Mouse (Mus musculus): ENCODE measurements around the gene Cdc42ep3. TPM values are rescaled to one million over a fixed set of nuclear protein-coding genes. Genes with fewer than 3 reads are reported as not detected.

Cdc42ep3 gene
- total and polyA plus RNA-seq, 3 experiments, result 3.9 to 30.8 (median 7.6) TPM

- TF ChIP-seq MYC (IDR thresholded peaks at IDR 0.05; ENCODE audit: low read depth, low read length) (0 out of 2 replicates have a peak, but pooled peaks have one; percentile 13), PAX5 (IDR thresholded peaks at IDR 0.05; ENCODE audit: low read length) (no peak), UBTF (IDR thresholded peaks at IDR 0.05; ENCODE audit: low read depth, low read length) (no peak), ELF1 (IDR thresholded peaks at IDR 0.05; ENCODE audit: low read depth, low read length) (peak; percentile 35; the same call in 1 of the 2 replicates), MAZ (IDR thresholded peaks at IDR 0.05; ENCODE audit: low read depth, low read length) (0 out of 2 replicates have a peak, but pooled peaks have one; percentile 56), CHD1 (IDR thresholded peaks at IDR 0.05; ENCODE audit: low read depth, low read length) (no peak), RAD21 (IDR thresholded peaks at IDR 0.05; ENCODE audit: low read depth, low read length) (no peak), ZNF384 (IDR thresholded peaks at IDR 0.05; ENCODE audit: low read depth, low read length) (no peak), EP300 (IDR thresholded peaks at IDR 0.05; ENCODE audit: low read length) (0 out of 2 replicates have a peak, but pooled peaks have one; percentile 9), TCF12 (IDR thresholded peaks at IDR 0.05; ENCODE audit: low read depth, low read length) (peak; percentile 63; the same call in 1 of the 2 replicates), ZMIZ1 (IDR thresholded peaks at IDR 0.05; ENCODE audit: low read depth, low read length) (no peak), E2F4 (IDR thresholded peaks at IDR 0.05; ENCODE audit: insufficient replicate concordance, low read depth, low read length) (no peak), POLR2A (IDR thresholded peaks at IDR 0.05; ENCODE audit: low read depth, low read length) (no peak), MEF2A (IDR thresholded peaks at IDR 0.05; ENCODE audit: borderline replicate concordance, low read depth, low read length) (no peak), USF2 (conservative IDR thresholded peaks at IDR 0.05; ENCODE audit: low read depth, low read length) (no peak), GABPA (IDR thresholded peaks at IDR 0.05; ENCODE audit: insufficient replicate concordance, low read depth, low read length) (no peak)
Observed at GRCm38 (mm10) chr17:79355271-79355991, 540 bp upstream of the Cdc42ep3 start (continued).

- no peak overlapping the region for H3K27ac ChIP-seq (ENCODE audit: insufficient read depth, low read depth)
- dilution Hi-C loops (cut with MboI; ENCODE audit: extremely low pct_ligation_motif_present, extremely low pct_unique_long_range_greater_than_20kb, low sequenced_read_pairs), result no loop called here
- H3K9me3 ChIP-seq (replicated peaks; ENCODE audit: low read length), result no peaks in the 10 kb centered on the region
- in situ Hi-C loops (cut with MboI; ENCODE audit: low pct_ligation_motif_present, low pct_unique_long_range_greater_than_20kb, low sequenced_read_pairs), result loop anchor here (10.0 to 25.0 kb wide), 3 partner anchors 111 to 242 kb away; no protein-coding TSS in a partner anchor
- peak; percentile 91 for TF ChIP-seq ZNF384 (IDR thresholded peaks at IDR 0.05; ENCODE audit: low read depth, low read length)
- TF ChIP-seq EP300 (IDR thresholded peaks at IDR 0.05; ENCODE audit: low read length), result peak; percentile 24; the same call in 1 of the 2 replicates
- TF ChIP-seq SIN3A (IDR thresholded peaks at IDR 0.05; ENCODE audit: low read length), result no peak
- peak overlapping the region; percentile 70 to 72 (median 71) for H3K4me3 ChIP-seq (replicated peaks in 1 of 3; ENCODE audit: low read depth in 2 of 3, low read length in 2 of 3, poor library complexity in 1 of 3)
- peaks cover 0 to 32% of the 10 kb centered on the region in 2 experiments; a peak in 2 of 4 replicates for H3K4me1 ChIP-seq (ENCODE audit: control insufficient read depth in 1 of 2, insufficient read depth in 2 of 2)
- H3K36me3 ChIP-seq (replicated peaks in 1 of 2; ENCODE audit: control insufficient read depth in 1 of 2, insufficient read depth in 1 of 2, low read length in 1 of 2), result peaks cover 0 to 28% of the 10 kb centered on the region in 2 experiments
- H3K9ac ChIP-seq (ENCODE audit: insufficient read depth, low read depth), result peak overlapping the region; percentile 48; the same call in 1 of the 2 replicates
- H3K4me2 ChIP-seq (ENCODE audit: insufficient read depth, low read depth, poor library complexity, severe bottlenecking), result peak overlapping the region; percentile 88
- H3K79me2 ChIP-seq (replicated peaks; ENCODE audit: control insufficient read depth, extremely low read depth, insufficient read depth, poor library complexity, severe bottlenecking), result no peaks in the 10 kb centered on the region
- DNase-seq (ENCODE audit: extremely low read depth), result no peak
- peaks cover 10% of the 10 kb centered on the region for H3K27me3 ChIP-seq (replicated peaks)
Observed at GRCm38 (mm10) chr17:79354174-79354443, 782 bp downstream of the Cdc42ep3 start.
